Mouse (Mus musculus) testis, adult 2 months (tissue): ENCODE measurements around the gene Mtus2.

Experiments used
- CTCF ChIP-seq: fragments of 200-500 bp; IDR thresholded peaks from 2 replicates; pipeline ENCODE4 v1.5.1; 2012; ENCODE audit warnings: low read depth, mild to moderate bottlenecking, inconsistent platforms, low read length, moderate library complexity; ENCODE audit not compliant: control insufficient read depth, insufficient read depth, insufficient replicate concordance
- POLR2A ChIP-seq: fragments of 200-500 bp; IDR thresholded peaks from 2 replicates; pipeline ENCODE4 v1.6.1; 2012; ENCODE audit warnings: low read depth, mild to moderate bottlenecking, inconsistent platforms, low read length, moderate library complexity; ENCODE audit not compliant: control insufficient read depth

GRCm38 (mm10) chr5:148084766-148085165 lies 127.6 kb downstream of the Mtus2 start:
- TF ChIP-seq CTCF (no peak), POLR2A (no peak)
